Mouse (Mus musculus) kidney, adult 2 months (tissue): ENCODE data around the gene Oat.

Experiments used
- CTCF ChIP-seq: fragments of 200-500 bp; conservative IDR thresholded peaks from 2 replicates; pipeline ENCODE4 v1.5.1; 2011; ENCODE audit warnings: low read depth, mild to moderate bottlenecking, control low read depth, low read length, moderate library complexity, mixed read lengths; ENCODE audit not compliant: insufficient read depth, insufficient read length
- POLR2A ChIP-seq: fragments of 200-500 bp; IDR thresholded peaks from one replicate; pipeline ENCODE4 v1.6.1; 2011; ENCODE audit warnings: low read depth, low read length, control low read depth

DNA sequence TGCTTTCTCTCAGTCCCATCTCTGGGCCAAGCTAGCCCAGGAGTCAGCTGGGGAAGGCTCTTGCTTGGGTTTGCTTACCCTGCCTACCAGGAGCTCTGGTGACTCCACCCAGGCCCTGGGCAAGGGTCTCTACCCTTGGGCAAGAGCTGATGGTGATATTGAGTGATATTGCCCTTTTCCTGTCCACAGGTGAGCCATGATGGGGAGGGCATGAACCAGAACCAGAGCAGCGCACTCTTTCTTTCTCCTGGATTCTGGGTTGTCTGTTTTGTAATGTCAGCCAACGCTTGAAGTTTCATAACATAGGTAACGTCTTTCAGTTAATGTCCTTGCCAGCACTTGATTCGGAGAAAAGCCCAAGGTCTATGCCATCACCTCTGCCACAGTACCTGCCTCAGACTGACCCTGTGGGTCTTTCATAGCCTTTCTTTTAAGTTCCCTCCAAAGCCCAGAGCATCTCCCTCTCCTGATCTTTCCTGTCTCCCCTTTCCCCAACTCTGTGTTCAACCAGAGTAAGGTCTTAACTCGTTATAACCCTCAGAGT, 40.9 kb upstream of the Oat start:
- no peak for TF ChIP-seq CTCF
- no peak for TF ChIP-seq POLR2A
